Mouse (Mus musculus): Measurements from ENCODE around the gene Ccdc151. TPM values are rescaled to one million over a fixed set of nuclear protein-coding genes. Genes with fewer than 3 reads are reported as not detected.

The Ccdc151 gene
- polyA plus RNA-seq, 1 experiment = not detected

- Histone ChIP-seq H3K4me1 (ENCODE audit: control insufficient read depth, insufficient read depth, low read length) (peaks cover 35% of the 10 kb centered on the region), H3K4me3 (ENCODE audit: insufficient read depth, low read depth, low read length) (no peak overlapping the region), H3K27ac (ENCODE audit: insufficient read depth, low read depth, low read length) (0 out of 2 replicates have a peak overlapping the region, but pooled peaks have one; percentile 24)
- TF ChIP-seq POLR2A (IDR thresholded peaks at IDR 0.05; ENCODE audit: insufficient read depth, low read depth, low read length) (no peak), CTCF (IDR thresholded peaks at IDR 0.05; ENCODE audit: insufficient read depth, low read depth, low read length) (no peak)
- 71% methylated on average over 10 of the region's 10 CpGs for WGBS
Observed at GRCm38 (mm10) chr9:22037826-22038225, 35.4 kb upstream of the Ccdc151 start.

- Histone ChIP-seq H3K4me1 (ENCODE audit: control insufficient read depth, insufficient read depth, low read length) (peaks cover 39% of the 10 kb centered on the region), H3K4me3 (ENCODE audit: insufficient read depth, low read depth, low read length) (no peak overlapping the region), H3K27ac (ENCODE audit: insufficient read depth, low read depth, low read length) (no peak overlapping the region)
- TF ChIP-seq CTCF (IDR thresholded peaks at IDR 0.05; ENCODE audit: insufficient read depth, low read depth, low read length) = no peak
- TF ChIP-seq POLR2A (IDR thresholded peaks at IDR 0.05; ENCODE audit: insufficient read depth, low read depth, low read length) = no peak
- WGBS = 43% methylated on average over 6 of the region's 6 CpGs
Observed at GRCm38 (mm10) chr9:22035300-22036044, 33.0 kb upstream of the Ccdc151 start.

- peaks cover 26% of the 10 kb centered on the region for H3K4me1 ChIP-seq (ENCODE audit: control insufficient read depth, insufficient read depth, low read length)
- no peak for TF ChIP-seq POLR2A (IDR thresholded peaks at IDR 0.05; ENCODE audit: insufficient read depth, low read depth, low read length)
- TF ChIP-seq CTCF (IDR thresholded peaks at IDR 0.05; ENCODE audit: insufficient read depth, low read depth, low read length) = no peak
- no peak overlapping the region for H3K27ac ChIP-seq (ENCODE audit: insufficient read depth, low read depth, low read length)
- WGBS = 74% methylated on average over 9 of the region's 9 CpGs
- no peak overlapping the region for H3K4me3 ChIP-seq (ENCODE audit: insufficient read depth, low read depth, low read length)
Observed at GRCm38 (mm10) chr9:22030386-22030785, 28.0 kb upstream of the Ccdc151 start.

- WGBS = 24% methylated on average over 7 of the region's 7 CpGs
- H3K4me3 ChIP-seq (ENCODE audit: insufficient read depth, low read depth, low read length) = no peak overlapping the region
- peaks cover 23% of the 10 kb centered on the region for H3K4me1 ChIP-seq (ENCODE audit: control insufficient read depth, insufficient read depth, low read length)
- no peak overlapping the region for H3K27ac ChIP-seq (ENCODE audit: insufficient read depth, low read depth, low read length)
- no peak for TF ChIP-seq POLR2A (IDR thresholded peaks at IDR 0.05; ENCODE audit: insufficient read depth, low read depth, low read length)
Observed at GRCm38 (mm10) chr9:22028467-22028866, 26.0 kb upstream of the Ccdc151 start.

GRCm38 (mm10) chr9:22024592-22024991 lies 22.2 kb upstream of the Ccdc151 start:
- H3K27ac ChIP-seq (ENCODE audit: insufficient read depth, low read depth, low read length) = no peak overlapping the region
- TF ChIP-seq POLR2A (IDR thresholded peaks at IDR 0.05; ENCODE audit: insufficient read depth, low read depth, low read length) (no peak), CTCF (IDR thresholded peaks at IDR 0.05; ENCODE audit: insufficient read depth, low read depth, low read length) (no peak)
- WGBS = 60% methylated on average over 8 of the region's 8 CpGs
- H3K4me3 ChIP-seq (ENCODE audit: insufficient read depth, low read depth, low read length) = no peak overlapping the region
- peaks cover 7% of the 10 kb centered on the region for H3K4me1 ChIP-seq (ENCODE audit: control insufficient read depth, insufficient read depth, low read length)

GRCm38 (mm10) chr9:22017208-22017825 lies 14.9 kb upstream of the Ccdc151 start:
- H3K27ac ChIP-seq (ENCODE audit: insufficient read depth, low read depth, low read length) = no peak overlapping the region
- TF ChIP-seq CTCF (IDR thresholded peaks at IDR 0.05; ENCODE audit: insufficient read depth, low read depth, low read length) = no peak
- no peak for TF ChIP-seq POLR2A (IDR thresholded peaks at IDR 0.05; ENCODE audit: insufficient read depth, low read depth, low read length)
- no peak overlapping the region for H3K4me3 ChIP-seq (ENCODE audit: insufficient read depth, low read depth, low read length)
- H3K4me1 ChIP-seq (ENCODE audit: control insufficient read depth, insufficient read depth, low read length) = peaks cover 17% of the 10 kb centered on the region
- WGBS = 74% methylated on average over 7 of the region's 7 CpGs

GRCm38 (mm10) chr9:22016245-22016644 lies 13.8 kb upstream of the Ccdc151 start:
- Histone ChIP-seq H3K4me1 (ENCODE audit: control insufficient read depth, insufficient read depth, low read length) (peaks cover 19% of the 10 kb centered on the region), H3K27ac (ENCODE audit: insufficient read depth, low read depth, low read length) (no peak overlapping the region), H3K4me3 (ENCODE audit: insufficient read depth, low read depth, low read length) (no peak overlapping the region)
- 61% methylated on average over 10 of the region's 10 CpGs for WGBS
- TF ChIP-seq POLR2A (IDR thresholded peaks at IDR 0.05; ENCODE audit: insufficient read depth, low read depth, low read length) = no peak
- no peak for TF ChIP-seq CTCF (IDR thresholded peaks at IDR 0.05; ENCODE audit: insufficient read depth, low read depth, low read length)

GRCm38 (mm10) chr9:22012731-22013130 lies 10.3 kb upstream of the Ccdc151 start:
- no peak overlapping the region for H3K27ac ChIP-seq (ENCODE audit: insufficient read depth, low read depth, low read length)
- no peak for TF ChIP-seq POLR2A (IDR thresholded peaks at IDR 0.05; ENCODE audit: insufficient read depth, low read depth, low read length)
- TF ChIP-seq CTCF (IDR thresholded peaks at IDR 0.05; ENCODE audit: insufficient read depth, low read depth, low read length) = no peak
- WGBS = 76% methylated on average over 13 of the region's 13 CpGs
- peaks cover 16% of the 10 kb centered on the region; the same call in 1 of the 2 replicates for H3K4me1 ChIP-seq (ENCODE audit: control insufficient read depth, insufficient read depth, low read length)
- H3K4me3 ChIP-seq (ENCODE audit: insufficient read depth, low read depth, low read length) = no peak overlapping the region

GRCm38 (mm10) chr9:22011055-22011454 lies 8.6 kb upstream of the Ccdc151 start:
- TF ChIP-seq POLR2A (IDR thresholded peaks at IDR 0.05; ENCODE audit: insufficient read depth, low read depth, low read length) = no peak
- no peak for TF ChIP-seq CTCF (IDR thresholded peaks at IDR 0.05; ENCODE audit: insufficient read depth, low read depth, low read length)
- no peak overlapping the region for H3K4me3 ChIP-seq (ENCODE audit: insufficient read depth, low read depth, low read length)
- no peak overlapping the region for H3K27ac ChIP-seq (ENCODE audit: insufficient read depth, low read depth, low read length)
- H3K4me1 ChIP-seq (ENCODE audit: control insufficient read depth, insufficient read depth, low read length) = peaks cover 20% of the 10 kb centered on the region; the same call in 1 of the 2 replicates
- 69% methylated on average over 5 of the region's 5 CpGs for WGBS

Data from olfactory bulb, adult 2 months (tissue).